Comparison of ENCODE assay signal across 22 mouse cellular contexts in genomic region chr6:121075763-121076162, GRCm38 (mm10). TPM values are rescaled to one million over a fixed set of nuclear protein-coding genes. Genes with fewer than 3 reads are reported as not detected.
DNase-seq lines count a peak whose midpoint lies in the region; ATAC-seq and TF ChIP-seq lines count a peak whose summit lies in the region.
"Had no signal": no experiment of that assay in that cellular context is flagged by ENCODE, and none has a peak within 500 bp of the region (broad histone marks: within the 10 kb centered on the region; RNA-seq: fewer than 3 reads in every experiment).

No protein-coding gene starts in this region.

- no peak overlapping the region for H3K4me3 ChIP-seq in gastrocnemius, adult 2 months
- H3K4me3 ChIP-seq in brown adipose tissue, adult 24 weeks (ENCODE audit: insufficient read depth, low read depth, low read length), result no peak overlapping the region
- H3K4me3 ChIP-seq in midbrain, embryonic 16.5 days (ENCODE audit: low read depth, low read length), result no peak overlapping the region
- H3K4me3 ChIP-seq: embryonic facial prominence, embryonic 12.5 days; forebrain, embryonic 15.5 days; heart, embryonic 10.5 days; heart, embryonic 15.5 days; hindbrain, embryonic 12.5 days had no signal

- H3K36me3 ChIP-seq in midbrain, embryonic 16.5 days (ENCODE audit: control insufficient read depth, insufficient read depth, low read length), result no peaks in the 10 kb centered on the region
- H3K36me3 ChIP-seq: embryonic facial prominence, embryonic 12.5 days; forebrain, embryonic 15.5 days; heart, embryonic 10.5 days; heart, embryonic 15.5 days; hindbrain, embryonic 12.5 days had no signal

- TF ChIP-seq CTCF in gastrocnemius, adult 2 months (IDR thresholded peaks at IDR 0.05), result no peak

- peaks cover 21% of the 10 kb centered on the region for H3K4me1 ChIP-seq in brown adipose tissue, adult 24 weeks (ENCODE audit: control insufficient read depth, insufficient read depth, insufficient read length, low read length)
- H3K4me1 ChIP-seq in midbrain, embryonic 16.5 days (ENCODE audit: control insufficient read depth, insufficient read depth, low read length), result 0 out of 2 replicates have a peak, but pooled peaks cover 2% of the 10 kb centered on the region

- intact Hi-C loops in gastrocnemius, adult 2 months (cut with DNase I), result no loop called here

- no peaks in the 10 kb centered on the region for H3K27me3 ChIP-seq in midbrain, embryonic 16.5 days (ENCODE audit: control insufficient read depth, insufficient read depth, low read depth, low read length)
- H3K27me3 ChIP-seq: embryonic facial prominence, embryonic 12.5 days; forebrain, embryonic 15.5 days; heart, embryonic 15.5 days; hindbrain, embryonic 12.5 days had no signal

- 100% methylated on average over 1 of the region's 1 CpGs for WGBS in midbrain, embryonic 16.5 days

- no peak overlapping the region for H3K9ac ChIP-seq in midbrain, embryonic 16.5 days (ENCODE audit: low read depth, low read length)
- H3K9ac ChIP-seq: embryonic facial prominence, embryonic 12.5 days; forebrain, embryonic 15.5 days; heart, embryonic 15.5 days; hindbrain, embryonic 12.5 days had no signal

- H3K4me2 ChIP-seq in midbrain, embryonic 16.5 days (ENCODE audit: low read length), result no peak overlapping the region
- H3K4me2 ChIP-seq: embryonic facial prominence, embryonic 12.5 days; forebrain, embryonic 15.5 days; heart, embryonic 15.5 days; hindbrain, embryonic 12.5 days had no signal

- no peak for DNase-seq in gastrocnemius, adult 2 months
- no peak for DNase-seq in gastrocnemius, postnatal 25 days
- DNase-seq in 416B (ENCODE audit: low read depth), result peak; percentile 90
- no peak for DNase-seq in testis, postnatal 14 days (ENCODE audit: low spot score)
- DNase-seq: adrenal gland, adult 8-10 months; adrenal gland, postnatal 36 days; cerebellum, adult 11 months; cerebellum, adult 8-10 months; cerebellum, postnatal 14 days; gastrocnemius, postnatal 14 days; heart, adult 11 months; heart, postnatal 36 days; kidney, adult 11 months had no signal

- peak overlapping the region; percentile 20; the same call in 1 of the 2 replicates for H3K27ac ChIP-seq in gastrocnemius, adult 2 months
- 0 out of 2 replicates have a peak overlapping the region, but pooled peaks have one; percentile 13 for H3K27ac ChIP-seq in brown adipose tissue, adult 24 weeks (replicated peaks; ENCODE audit: low read depth, low read length)
- no peak overlapping the region for H3K27ac ChIP-seq in midbrain, embryonic 16.5 days (ENCODE audit: low read length)
- H3K27ac ChIP-seq: embryonic facial prominence, embryonic 12.5 days; forebrain, embryonic 15.5 days; heart, embryonic 10.5 days; heart, embryonic 15.5 days; hindbrain, embryonic 12.5 days; hindbrain, postnatal 0 days had no signal

- ATAC-seq in megakaryocyte progenitor cell, adult 5-6 weeks (replicated peaks; ENCODE audit: poor library complexity), result peak; percentile 49
- ATAC-seq in midbrain, embryonic 16.5 days, result no peak
- ATAC-seq: forebrain, embryonic 15.5 days; hindbrain, postnatal 0 days had no signal

- H3K9me3 ChIP-seq in midbrain, embryonic 16.5 days (replicated peaks; ENCODE audit: control insufficient read depth, low read length, poor library complexity, severe bottlenecking), result no peaks in the 10 kb centered on the region
- H3K9me3 ChIP-seq: embryonic facial prominence, embryonic 12.5 days; forebrain, embryonic 15.5 days; heart, embryonic 10.5 days; heart, embryonic 15.5 days; hindbrain, embryonic 12.5 days had no signal

RNA-seq across cellular contexts. Expression of gene Mical3, which starts 55.0 kb away (rescaled TPM):
- 10 to 100 TPM; 53.3 to 71.9 TPM for total RNA-seq in gastrocnemius, adult 2 months (2021)
- total RNA-seq in gastrocnemius, postnatal 25 days (2021), result 10 to 100 TPM; 61.6 to 65.3 TPM
- 33.3 and 42.4 TPM in 2 replicates for polyA plus RNA-seq in brown adipose tissue, adult 24 weeks (2012; ENCODE audit: insufficient read depth, insufficient read length, missing spikeins)
- 11.3 and 16.1 TPM in 2 replicates for total RNA-seq in megakaryocyte progenitor cell, adult 5-6 weeks (2015)
- 7.4 and 8.3 TPM in 2 replicates for total RNA-seq in megakaryocyte progenitor cell, adult 5-6 weeks (2017)
- polyA plus RNA-seq in midbrain, embryonic 16.5 days (2015; fragmentation: Nextera tagmentation; extraction: Ambion mirVana), result 37.0 and 43.2 TPM in 2 replicates
